Mouse (Mus musculus): ENCODE results near the gene Stxbp4.

GRCm38 (mm10) chr11:90501846-90502245, 136.0 kb downstream of the Stxbp4 start:
- TF ChIP-seq POLR2A (IDR thresholded peaks at IDR 0.05; ENCODE audit: low read depth, low read length) (no peak), CTCF (IDR thresholded peaks at IDR 0.05; ENCODE audit: borderline replicate concordance, insufficient read depth, low read length) (no peak)

All from embryonic fibroblast, embryonic 13.5 days (primary cell).